Mouse (Mus musculus): ENCODE data around the gene Ncl. TPM values are rescaled to one million over a fixed set of nuclear protein-coding genes. Genes with fewer than 3 reads are reported as not detected.

Ncl gene
- polyA plus RNA-seq, 1 experiment from 2014 or later, result 416 TPM

GRCm38 (mm10) chr1:86395897-86396296, 36.7 kb upstream of the Ncl start:
- Histone ChIP-seq H3K4me1 (ENCODE audit: control insufficient read depth, insufficient read depth, low read length) (peaks cover 3% of the 10 kb centered on the region; the same call in 1 of the 2 replicates), H3K4me3 (ENCODE audit: low read length) (no peak overlapping the region), H3K9ac (ENCODE audit: low read depth, low read length) (no peak overlapping the region), H3K27me3 (replicated peaks; ENCODE audit: control insufficient read depth, insufficient read depth, low read length) (no peaks in the 10 kb centered on the region), H3K9me3 (ENCODE audit: control insufficient read depth, low read length) (no peaks in the 10 kb centered on the region), H3K4me2 (ENCODE audit: low read depth, low read length) (no peak overlapping the region), H3K36me3 (ENCODE audit: control insufficient read depth, insufficient read depth, low read length) (no peaks in the 10 kb centered on the region), H3K27ac (ENCODE audit: low read length) (no peak overlapping the region)
- 70% methylated on average over 7 of the region's 7 CpGs for WGBS
- ATAC-seq, result no peak

- Histone ChIP-seq H3K9me3 (ENCODE audit: control insufficient read depth, low read length) (no peaks in the 10 kb centered on the region), H3K9ac (ENCODE audit: low read depth, low read length) (no peak overlapping the region), H3K27me3 (replicated peaks; ENCODE audit: control insufficient read depth, insufficient read depth, low read length) (no peaks in the 10 kb centered on the region), H3K4me3 (ENCODE audit: low read length) (no peak overlapping the region), H3K4me1 (ENCODE audit: control insufficient read depth, insufficient read depth, low read length) (peaks cover 3% of the 10 kb centered on the region; the same call in 1 of the 2 replicates), H3K36me3 (ENCODE audit: control insufficient read depth, insufficient read depth, low read length) (no peaks in the 10 kb centered on the region), H3K4me2 (ENCODE audit: low read depth, low read length) (no peak overlapping the region), H3K27ac (ENCODE audit: low read length) (no peak overlapping the region)
- 85% methylated on average over 3 of the region's 3 CpGs for WGBS
- no peak for ATAC-seq
Observed at GRCm38 (mm10) chr1:86394246-86394645, 35.0 kb upstream of the Ncl start.

GRCm38 (mm10) chr1:86393219-86393618, 34.0 kb upstream of the Ncl start:
- 79% methylated on average over 3 of the region's 3 CpGs for WGBS

GRCm38 (mm10) chr1:86391425-86391824, 32.2 kb upstream of the Ncl start:
- Histone ChIP-seq H3K27me3 (replicated peaks; ENCODE audit: control insufficient read depth, insufficient read depth, low read length) (no peaks in the 10 kb centered on the region), H3K36me3 (ENCODE audit: control insufficient read depth, insufficient read depth, low read length) (no peaks in the 10 kb centered on the region), H3K27ac (ENCODE audit: low read length) (no peak overlapping the region), H3K4me1 (ENCODE audit: control insufficient read depth, insufficient read depth, low read length) (no peaks in the 10 kb centered on the region), H3K4me3 (ENCODE audit: low read length) (no peak overlapping the region), H3K4me2 (ENCODE audit: low read depth, low read length) (no peak overlapping the region), H3K9ac (ENCODE audit: low read depth, low read length) (no peak overlapping the region), H3K9me3 (ENCODE audit: control insufficient read depth, low read length) (no peaks in the 10 kb centered on the region)
- 66% methylated on average over 2 of the region's 2 CpGs for WGBS
- ATAC-seq, result no peak

More at GRCm38 (mm10) chr1:86393219-86393618, 34.0 kb upstream of the Ncl start:
- Histone ChIP-seq H3K4me1 (ENCODE audit: control insufficient read depth, insufficient read depth, low read length) (peaks cover 3% of the 10 kb centered on the region; the same call in 1 of the 2 replicates), H3K4me3 (ENCODE audit: low read length) (no peak overlapping the region), H3K27me3 (replicated peaks; ENCODE audit: control insufficient read depth, insufficient read depth, low read length) (no peaks in the 10 kb centered on the region), H3K9me3 (ENCODE audit: control insufficient read depth, low read length) (no peaks in the 10 kb centered on the region), H3K4me2 (ENCODE audit: low read depth, low read length) (no peak overlapping the region), H3K36me3 (ENCODE audit: control insufficient read depth, insufficient read depth, low read length) (no peaks in the 10 kb centered on the region), H3K27ac (ENCODE audit: low read length) (no peak overlapping the region), H3K9ac (ENCODE audit: low read depth, low read length) (no peak overlapping the region)
- no peak for ATAC-seq

GRCm38 (mm10) chr1:86389230-86389629, 30.0 kb upstream of the Ncl start:
- peak; percentile 60; the same call in 1 of the 2 replicates for ATAC-seq
- WGBS, result 3% methylated on average over 11 of the region's 11 CpGs
- Histone ChIP-seq H3K9ac (ENCODE audit: low read depth, low read length) (no peak overlapping the region), H3K4me2 (ENCODE audit: low read depth, low read length) (no peak overlapping the region), H3K4me1 (ENCODE audit: control insufficient read depth, insufficient read depth, low read length) (no peaks in the 10 kb centered on the region), H3K27me3 (replicated peaks; ENCODE audit: control insufficient read depth, insufficient read depth, low read length) (no peaks in the 10 kb centered on the region), H3K27ac (ENCODE audit: low read length) (no peak overlapping the region), H3K9me3 (ENCODE audit: control insufficient read depth, low read length) (no peaks in the 10 kb centered on the region), H3K4me3 (ENCODE audit: low read length) (no peak overlapping the region), H3K36me3 (ENCODE audit: control insufficient read depth, insufficient read depth, low read length) (no peaks in the 10 kb centered on the region)

GRCm38 (mm10) chr1:86381027-86381426, 21.8 kb upstream of the Ncl start:
- Histone ChIP-seq H3K4me1 (ENCODE audit: control insufficient read depth, insufficient read depth, low read length) (0 out of 2 replicates have a peak, but pooled peaks cover 2% of the 10 kb centered on the region), H3K4me2 (ENCODE audit: low read depth, low read length) (0 out of 2 replicates have a peak overlapping the region, but pooled peaks have one; percentile 8), H3K9me3 (ENCODE audit: control insufficient read depth, low read length) (no peaks in the 10 kb centered on the region), H3K36me3 (ENCODE audit: control insufficient read depth, insufficient read depth, low read length) (no peaks in the 10 kb centered on the region), H3K4me3 (ENCODE audit: low read length) (no peak overlapping the region), H3K9ac (ENCODE audit: low read depth, low read length) (no peak overlapping the region), H3K27ac (ENCODE audit: low read length) (no peak overlapping the region), H3K27me3 (replicated peaks; ENCODE audit: control insufficient read depth, insufficient read depth, low read length) (no peaks in the 10 kb centered on the region)
- WGBS, result 28% methylated on average over 13 of the region's 13 CpGs
- peak; percentile 47 for ATAC-seq

- 0 out of 2 replicates have a peak, but pooled peaks cover 2% of the 10 kb centered on the region for H3K4me1 ChIP-seq (ENCODE audit: control insufficient read depth, insufficient read depth, low read length)
- no peak overlapping the region for H3K27ac ChIP-seq (ENCODE audit: low read length)
- H3K27me3 ChIP-seq (replicated peaks; ENCODE audit: control insufficient read depth, insufficient read depth, low read length), result no peaks in the 10 kb centered on the region
- no peaks in the 10 kb centered on the region for H3K9me3 ChIP-seq (ENCODE audit: control insufficient read depth, low read length)
- H3K36me3 ChIP-seq (ENCODE audit: control insufficient read depth, insufficient read depth, low read length), result no peaks in the 10 kb centered on the region
- ATAC-seq, result no peak
- no peak overlapping the region for H3K9ac ChIP-seq (ENCODE audit: low read depth, low read length)
- H3K4me2 ChIP-seq (ENCODE audit: low read depth, low read length), result no peak overlapping the region
- no peak overlapping the region for H3K4me3 ChIP-seq (ENCODE audit: low read length)
- WGBS, result 72% methylated on average over 9 of the region's 9 CpGs
Observed at GRCm38 (mm10) chr1:86379161-86379569, 20.0 kb upstream of the Ncl start.

GRCm38 (mm10) chr1:86378662-86379061, 19.5 kb upstream of the Ncl start:
- 47% methylated on average over 6 of the region's 6 CpGs for WGBS
- Histone ChIP-seq H3K36me3 (ENCODE audit: control insufficient read depth, insufficient read depth, low read length) (no peaks in the 10 kb centered on the region), H3K4me3 (ENCODE audit: low read length) (no peak overlapping the region), H3K9ac (ENCODE audit: low read depth, low read length) (no peak overlapping the region), H3K27me3 (replicated peaks; ENCODE audit: control insufficient read depth, insufficient read depth, low read length) (no peaks in the 10 kb centered on the region), H3K4me2 (ENCODE audit: low read depth, low read length) (no peak overlapping the region), H3K9me3 (ENCODE audit: control insufficient read depth, low read length) (no peaks in the 10 kb centered on the region), H3K4me1 (ENCODE audit: control insufficient read depth, insufficient read depth, low read length) (0 out of 2 replicates have a peak, but pooled peaks cover 2% of the 10 kb centered on the region), H3K27ac (ENCODE audit: low read length) (no peak overlapping the region)
- no peak for ATAC-seq

- ATAC-seq, result no peak
- 0 out of 2 replicates have a peak, but pooled peaks cover 2% of the 10 kb centered on the region for H3K4me1 ChIP-seq (ENCODE audit: control insufficient read depth, insufficient read depth, low read length)
- 77% methylated on average over 5 of the region's 5 CpGs for WGBS
- H3K4me3 ChIP-seq (ENCODE audit: low read length), result no peak overlapping the region
- no peak overlapping the region for H3K9ac ChIP-seq (ENCODE audit: low read depth, low read length)
- no peaks in the 10 kb centered on the region for H3K36me3 ChIP-seq (ENCODE audit: control insufficient read depth, insufficient read depth, low read length)
- H3K27me3 ChIP-seq (replicated peaks; ENCODE audit: control insufficient read depth, insufficient read depth, low read length), result no peaks in the 10 kb centered on the region
- H3K4me2 ChIP-seq (ENCODE audit: low read depth, low read length), result no peak overlapping the region
- no peak overlapping the region for H3K27ac ChIP-seq (ENCODE audit: low read length)
- H3K9me3 ChIP-seq (ENCODE audit: control insufficient read depth, low read length), result no peaks in the 10 kb centered on the region
Observed at GRCm38 (mm10) chr1:86376354-86376753, 17.2 kb upstream of the Ncl start.

GRCm38 (mm10) chr1:86371997-86372396, 12.8 kb upstream of the Ncl start:
- Histone ChIP-seq H3K4me1 (ENCODE audit: control insufficient read depth, insufficient read depth, low read length) (no peaks in the 10 kb centered on the region), H3K4me3 (ENCODE audit: low read length) (no peak overlapping the region), H3K9me3 (ENCODE audit: control insufficient read depth, low read length) (no peaks in the 10 kb centered on the region), H3K27ac (ENCODE audit: low read length) (no peak overlapping the region), H3K4me2 (ENCODE audit: low read depth, low read length) (no peak overlapping the region), H3K36me3 (ENCODE audit: control insufficient read depth, insufficient read depth, low read length) (no peaks in the 10 kb centered on the region), H3K9ac (ENCODE audit: low read depth, low read length) (no peak overlapping the region), H3K27me3 (replicated peaks; ENCODE audit: control insufficient read depth, insufficient read depth, low read length) (no peaks in the 10 kb centered on the region)
- ATAC-seq, result peak; percentile 73; the same call in 1 of the 2 replicates
- 45% methylated on average over 10 of the region's 10 CpGs for WGBS
